Mouse (Mus musculus) ES-E14 (cell line): ENCODE measurements around the gene Efhc1.

Experiments used
- ZC3H11A ChIP-seq: IDR thresholded peaks from 2 replicates; pipeline ENCODE4 v1.6.1; 2012; ENCODE audit warnings: low read depth, mild to moderate bottlenecking, inconsistent platforms, low read length, borderline replicate concordance
- ZNF384 ChIP-seq: IDR thresholded peaks from 2 replicates; pipeline ENCODE4 v1.6.1; 2012; ENCODE audit warnings: low read depth, low read length, inconsistent platforms

- no peak for TF ChIP-seq ZNF384
- no peak for TF ChIP-seq ZC3H11A
Observed at GRCm38 (mm10) chr1:20980553-20980952, 29.1 kb downstream of the Efhc1 start.
